Mouse (Mus musculus) megakaryocyte-erythroid progenitor cell, adult 5-6 weeks (primary cell): ENCODE measurements around the gene Vmn2r75. TPM values are rescaled to one million over a fixed set of nuclear protein-coding genes. Genes with fewer than 3 reads are reported as not detected.
"Not testable (repeated sequence)": the region's sequence is repeated elsewhere in the genome, so short reads cannot be mapped to it uniquely, and the experiment has no call there.

Source experiments
- ATAC-seq: replicated peaks from 2 replicates; pipeline ENCODE4 v1.8.0; 2016; ENCODE audit warnings: mild to moderate bottlenecking, inconsistent platforms; ENCODE audit not compliant: severe bottlenecking, poor library complexity, low FRiP score, low TSS enrichment
- total RNA-seq, 2 experiments: library from RNA; stranded (forward) in 1 of 2; stranded (reverse) in 1 of 2; fragments of 200-1000, 215-1000 nt in 1 of 2; fragments of >200 nt in 1 of 2; fragmentation: Nextera tagmentation in 1 of 2; gene quantifications; 2 replicates each; pipeline ENCODE4 v1.2.3; 2014 to 2017

Vmn2r75 gene
- total RNA-seq (2014; fragmentation: Nextera tagmentation) (not detected in 2 replicates), total RNA-seq (2017) (not detected in 2 replicates)

DNA sequence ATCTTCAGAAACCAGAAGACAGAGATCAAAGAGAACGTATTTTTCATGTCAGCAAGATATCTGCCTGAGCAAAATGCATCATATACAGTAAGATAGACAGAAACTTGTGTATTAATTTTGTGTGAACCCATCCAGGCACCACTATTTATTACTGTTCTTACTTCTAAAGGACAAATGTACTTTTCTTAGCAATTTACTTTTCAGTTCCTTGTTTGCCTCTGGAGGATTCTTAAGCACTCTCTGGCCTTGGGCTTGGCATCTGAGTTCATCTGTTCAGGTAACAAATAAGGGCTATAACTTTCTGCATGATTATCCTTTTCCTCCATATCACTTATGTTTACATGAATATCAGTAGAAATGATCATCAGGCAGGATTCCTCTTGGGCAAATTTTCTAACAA is at the start of gene Vmn2r75:
Gene Vmn2r75 (minus strand): TSS at position 101 of the 400 bp plus-strand sequence.
- ATAC-seq, result not testable (repeated sequence)

DNA sequence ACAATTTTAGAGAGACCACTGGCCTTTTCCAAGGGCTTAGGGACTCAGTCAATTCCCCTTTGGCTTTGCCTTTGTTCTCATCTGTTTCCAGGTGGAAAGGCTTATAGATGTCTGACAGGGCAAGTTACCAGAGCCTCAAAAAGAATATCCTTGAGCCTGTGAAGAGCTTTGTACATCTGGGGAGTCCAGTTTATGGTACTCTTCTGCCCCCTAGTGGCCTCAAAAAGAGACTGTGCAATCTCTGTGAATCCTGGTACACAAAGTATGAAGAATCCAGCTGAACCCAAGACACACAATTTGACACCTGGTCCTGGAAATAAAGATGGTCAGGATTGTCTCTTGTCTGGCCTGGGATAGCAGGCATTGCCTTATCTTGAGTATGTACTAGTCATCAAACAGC is 39.8 kb upstream of the Vmn2r75 start:
- ATAC-seq, result no peak

Other genes starting within 250 kb of the Vmn2r75 start
- not detected in 2 replicates for gene Vmn2r74, start 210.1 kb downstream of the Vmn2r75 start, total RNA-seq (2014; fragmentation: Nextera tagmentation)
- not detected in 2 replicates for gene Vmn2r74, start 210.1 kb downstream of the Vmn2r75 start, total RNA-seq (2017)
- not detected in 2 replicates for gene Vmn2r76, start 74.5 kb upstream of the Vmn2r75 start, total RNA-seq (2014; fragmentation: Nextera tagmentation)
- gene Vmn2r76, start 74.5 kb upstream of the Vmn2r75 start, total RNA-seq (2017), result not detected in 2 replicates
- gene Olfr310, start 105.4 kb upstream of the Vmn2r75 start, total RNA-seq (2014; fragmentation: Nextera tagmentation), result not detected in 2 replicates
- gene Olfr310, start 105.4 kb upstream of the Vmn2r75 start, total RNA-seq (2017), result not detected in 2 replicates
- not detected in 2 replicates for gene Olfr309, start 141.9 kb upstream of the Vmn2r75 start, total RNA-seq (2014; fragmentation: Nextera tagmentation)
- gene Olfr309, start 141.9 kb upstream of the Vmn2r75 start, total RNA-seq (2017), result not detected in 2 replicates
- not detected in 2 replicates for gene Olfr308, start 153.9 kb upstream of the Vmn2r75 start, total RNA-seq (2014; fragmentation: Nextera tagmentation)
- not detected in 2 replicates for gene Olfr308, start 153.9 kb upstream of the Vmn2r75 start, total RNA-seq (2017)
- not detected in 2 replicates for gene Olfr307, start 165.8 kb upstream of the Vmn2r75 start, total RNA-seq (2014; fragmentation: Nextera tagmentation)
- not detected in 2 replicates for gene Olfr307, start 165.8 kb upstream of the Vmn2r75 start, total RNA-seq (2017)
- not detected in 2 replicates for gene Olfr305, start 195.2 kb upstream of the Vmn2r75 start, total RNA-seq (2014; fragmentation: Nextera tagmentation)
- gene Olfr305, start 195.2 kb upstream of the Vmn2r75 start, total RNA-seq (2017), result not detected in 2 replicates
- gene Olfr304, start 214.9 kb upstream of the Vmn2r75 start, total RNA-seq (2014; fragmentation: Nextera tagmentation), result not detected in 2 replicates
- gene Olfr304, start 214.9 kb upstream of the Vmn2r75 start, total RNA-seq (2017), result not detected in 2 replicates
- not detected in 2 replicates for gene Olfr303, start 226.0 kb upstream of the Vmn2r75 start, total RNA-seq (2014; fragmentation: Nextera tagmentation)
- not detected in 2 replicates for gene Olfr303, start 226.0 kb upstream of the Vmn2r75 start, total RNA-seq (2017)
- not detected in 2 replicates for gene Olfr301, start 232.1 kb upstream of the Vmn2r75 start, total RNA-seq (2014; fragmentation: Nextera tagmentation)
- gene Olfr301, start 232.1 kb upstream of the Vmn2r75 start, total RNA-seq (2017), result not detected in 2 replicates